Mouse (Mus musculus) cerebellum, postnatal 10 days (tissue): ENCODE results near the gene Nhlrc3.
A peak's percentile ranks its signal among the peaks of the same experiment; 100 is the strongest.

Experiments
- DNase-seq, 2 experiments: peaks; one replicate each; pipeline ENCODE4 v3.0.0; 2021; ENCODE audit warnings: mixed read lengths in 2 of 2

Gene Nhlrc3

GRCm38 (mm10) chr3:53463046-53463764, at the start of gene Nhlrc3, which contains the start of gene Proser1:
Gene Nhlrc3, minus strand, starts transcription at chr3:53463332.
Gene Proser1, plus strand, starts transcription at chr3:53463666.
- DNase-seq = peak; percentile 96 to 98

- DNase-seq = no peak
These were observed 39.3 kb upstream of the Nhlrc3 start for GRCm38 (mm10) chr3:53502428-53502827.

GRCm38 (mm10) chr3:53498351-53498905, 35.3 kb upstream of the Nhlrc3 start:
- no peak for DNase-seq

GRCm38 (mm10) chr3:53488353-53488752, 25.2 kb upstream of the Nhlrc3 start, which contains the start of gene Stoml3:
Gene Stoml3, plus strand, starts transcription at chr3:53488653.
- DNase-seq = no peak

GRCm38 (mm10) chr3:53486996-53487576, 24.0 kb upstream of the Nhlrc3 start:
- DNase-seq = no peak

- DNase-seq = no peak
These were observed 23.4 kb upstream of the Nhlrc3 start for GRCm38 (mm10) chr3:53486561-53486960.

GRCm38 (mm10) chr3:53483414-53484059, 20.4 kb upstream of the Nhlrc3 start:
- DNase-seq = no peak

- DNase-seq = no peak
These were observed 15.4 kb upstream of the Nhlrc3 start for GRCm38 (mm10) chr3:53478419-53479046.

GRCm38 (mm10) chr3:53477468-53477867, 14.3 kb upstream of the Nhlrc3 start:
- peak; percentile 81 to 86 for DNase-seq

- peak; percentile 80 to 82 for DNase-seq
These were observed 12.8 kb upstream of the Nhlrc3 start for GRCm38 (mm10) chr3:53475889-53476288.

- DNase-seq = no peak
These were observed 11.0 kb upstream of the Nhlrc3 start for GRCm38 (mm10) chr3:53474179-53474578.

GRCm38 (mm10) chr3:53472061-53472460, 8.9 kb upstream of the Nhlrc3 start:
- DNase-seq = no peak

GRCm38 (mm10) chr3:53469650-53470049, 6.5 kb upstream of the Nhlrc3 start:
- no peak for DNase-seq

- no peak for DNase-seq
These were observed 4.2 kb upstream of the Nhlrc3 start for GRCm38 (mm10) chr3:53467356-53467755.

GRCm38 (mm10) chr3:53466481-53466880, 3.3 kb upstream of the Nhlrc3 start:
- DNase-seq = peak in 1 of 2 experiments; percentile 26

GRCm38 (mm10) chr3:53465330-53465729, 2.2 kb upstream of the Nhlrc3 start:
- DNase-seq = no peak

GRCm38 (mm10) chr3:53464146-53464698, 1.1 kb upstream of the Nhlrc3 start:
- DNase-seq = peak in 1 of 2 experiments; percentile 38

- no peak for DNase-seq
These were observed 608 bp upstream of the Nhlrc3 start for GRCm38 (mm10) chr3:53463765-53464114.

GRCm38 (mm10) chr3:53462701-53463045, 459 bp downstream of the Nhlrc3 start:
- no peak for DNase-seq

GRCm38 (mm10) chr3:53460106-53460505, 3.0 kb downstream of the Nhlrc3 start:
- DNase-seq = no peak

- DNase-seq = no peak
These were observed 5.4 kb downstream of the Nhlrc3 start for GRCm38 (mm10) chr3:53457750-53458149.

- no peak for DNase-seq
These were observed 8.1 kb downstream of the Nhlrc3 start for GRCm38 (mm10) chr3:53454984-53455383.

GRCm38 (mm10) chr3:53454561-53454960, 8.6 kb downstream of the Nhlrc3 start:
- DNase-seq = no peak
